Mouse (Mus musculus): ENCODE measurements around the gene Srrm4. TPM values are rescaled to one million over a fixed set of nuclear protein-coding genes. Genes with fewer than 3 reads are reported as not detected.

Gene Srrm4
- polyA plus RNA-seq, 1 experiment from 2014 or later, result 0.90 TPM

- Histone ChIP-seq H3K27me3 (replicated peaks) (no peaks in the 10 kb centered on the region), H3K4me2 (peak overlapping the region; percentile 75), H3K27ac (replicated peaks) (peak overlapping the region; percentile 93), H3K9ac (peak overlapping the region; percentile 84), H3K4me1 (peaks cover 68% of the 10 kb centered on the region), H3K4me3 (peak overlapping the region; percentile 56), H3K36me3 (peaks cover 14% of the 10 kb centered on the region), H3K9me3 (no peaks in the 10 kb centered on the region)
- no peak for ATAC-seq (ENCODE audit: extremely low read depth, insufficient number of reproducible peaks, low FRiP score, low TSS enrichment)
- WGBS, result 10% methylated on average over 6 of the region's 6 CpGs
Measured at GRCm38 (mm10) chr5:116420759-116421225, 170.8 kb downstream of the Srrm4 start.

GRCm38 (mm10) chr5:116420213-116420612 is 171.4 kb downstream of the Srrm4 start:
- Histone ChIP-seq H3K36me3 (peaks cover 17% of the 10 kb centered on the region), H3K4me1 (peaks cover 70% of the 10 kb centered on the region), H3K4me3 (peak overlapping the region; percentile 56), H3K9me3 (no peaks in the 10 kb centered on the region), H3K27me3 (replicated peaks) (no peaks in the 10 kb centered on the region), H3K4me2 (peak overlapping the region; percentile 75), H3K27ac (replicated peaks) (peak overlapping the region; percentile 93), H3K9ac (peak overlapping the region; percentile 84)
- WGBS, result 89% methylated on average over 1 of the region's 1 CpGs
- no peak for ATAC-seq (ENCODE audit: extremely low read depth, insufficient number of reproducible peaks, low FRiP score, low TSS enrichment)

- peak overlapping the region; percentile 75 for H3K4me2 ChIP-seq
- peak overlapping the region; percentile 84 for H3K9ac ChIP-seq
- H3K27ac ChIP-seq (replicated peaks), result peak overlapping the region; percentile 67
- peaks cover 71% of the 10 kb centered on the region for H3K4me1 ChIP-seq
- ATAC-seq (ENCODE audit: extremely low read depth, insufficient number of reproducible peaks, low FRiP score, low TSS enrichment), result no peak
- H3K4me3 ChIP-seq, result peak overlapping the region; percentile 56
- no peaks in the 10 kb centered on the region for H3K27me3 ChIP-seq (replicated peaks)
- H3K9me3 ChIP-seq, result no peaks in the 10 kb centered on the region
- peaks cover 25% of the 10 kb centered on the region for H3K36me3 ChIP-seq
- WGBS, result 44% methylated on average over 6 of the region's 6 CpGs
Measured at GRCm38 (mm10) chr5:116419322-116420045, 172.1 kb downstream of the Srrm4 start.

- H3K9ac ChIP-seq, result no peak overlapping the region
- WGBS, result 18% methylated on average over 5 of the region's 5 CpGs
- H3K4me3 ChIP-seq, result no peak overlapping the region
- H3K36me3 ChIP-seq, result peaks cover 45% of the 10 kb centered on the region
- H3K4me1 ChIP-seq, result peaks cover 80% of the 10 kb centered on the region
- no peaks in the 10 kb centered on the region for H3K27me3 ChIP-seq (replicated peaks)
- H3K4me2 ChIP-seq, result peak overlapping the region; percentile 44
- H3K9me3 ChIP-seq, result no peaks in the 10 kb centered on the region
- H3K27ac ChIP-seq (replicated peaks), result peak overlapping the region; percentile 61; the same call in 1 of the 2 replicates
- ATAC-seq (ENCODE audit: extremely low read depth, insufficient number of reproducible peaks, low FRiP score, low TSS enrichment), result no peak
Measured at GRCm38 (mm10) chr5:116416208-116416607, 175.4 kb downstream of the Srrm4 start.

GRCm38 (mm10) chr5:116409689-116410590 is 181.7 kb downstream of the Srrm4 start:
- H3K27ac ChIP-seq (replicated peaks), result peak overlapping the region; percentile 60

GRCm38 (mm10) chr5:116408965-116409364 is 182.7 kb downstream of the Srrm4 start:
- ATAC-seq (ENCODE audit: extremely low read depth, insufficient number of reproducible peaks, low FRiP score, low TSS enrichment), result no peak
- Histone ChIP-seq H3K4me1 (peaks cover 61% of the 10 kb centered on the region), H3K27me3 (replicated peaks) (no peaks in the 10 kb centered on the region), H3K9me3 (no peaks in the 10 kb centered on the region), H3K36me3 (peaks cover 41% of the 10 kb centered on the region), H3K4me2 (no peak overlapping the region), H3K9ac (no peak overlapping the region), H3K4me3 (no peak overlapping the region), H3K27ac (replicated peaks) (no peak overlapping the region)
- 54% methylated on average over 9 of the region's 9 CpGs for WGBS

More at GRCm38 (mm10) chr5:116409689-116410590, 181.7 kb downstream of the Srrm4 start:
- peaks cover 50% of the 10 kb centered on the region for H3K36me3 ChIP-seq
- peak overlapping the region; percentile 58; the same call in 1 of the 2 replicates for H3K9ac ChIP-seq
- ATAC-seq (ENCODE audit: extremely low read depth, insufficient number of reproducible peaks, low FRiP score, low TSS enrichment), result no peak
- H3K4me1 ChIP-seq, result peaks cover 69% of the 10 kb centered on the region
- H3K4me2 ChIP-seq, result peak overlapping the region; percentile 52
- H3K9me3 ChIP-seq, result no peaks in the 10 kb centered on the region
- H3K4me3 ChIP-seq, result no peak overlapping the region
- WGBS, result 8% methylated on average over 16 of the region's 16 CpGs
- H3K27me3 ChIP-seq (replicated peaks), result no peaks in the 10 kb centered on the region

GRCm38 (mm10) chr5:116407936-116408335 is 183.7 kb downstream of the Srrm4 start:
- WGBS, result 25% methylated on average over 6 of the region's 6 CpGs

GRCm38 (mm10) chr5:116407321-116407720 is 184.3 kb downstream of the Srrm4 start:
- Histone ChIP-seq H3K27me3 (replicated peaks) (no peaks in the 10 kb centered on the region), H3K9ac (no peak overlapping the region; the same call in 1 of the 2 replicates), H3K4me1 (peaks cover 45% of the 10 kb centered on the region), H3K9me3 (no peaks in the 10 kb centered on the region), H3K4me2 (no peak overlapping the region), H3K27ac (replicated peaks) (peak overlapping the region; percentile 66), H3K4me3 (no peak overlapping the region), H3K36me3 (peaks cover 35% of the 10 kb centered on the region)
- ATAC-seq (ENCODE audit: extremely low read depth, insufficient number of reproducible peaks, low FRiP score, low TSS enrichment), result no peak
- 40% methylated on average over 4 of the region's 4 CpGs for WGBS

More at GRCm38 (mm10) chr5:116407936-116408335, 183.7 kb downstream of the Srrm4 start:
- Histone ChIP-seq H3K27ac (replicated peaks) (peak overlapping the region; percentile 66), H3K4me3 (no peak overlapping the region), H3K36me3 (peaks cover 40% of the 10 kb centered on the region), H3K27me3 (replicated peaks) (no peaks in the 10 kb centered on the region), H3K4me2 (no peak overlapping the region), H3K9ac (no peak overlapping the region), H3K4me1 (peaks cover 51% of the 10 kb centered on the region), H3K9me3 (no peaks in the 10 kb centered on the region)
- no peak for ATAC-seq (ENCODE audit: extremely low read depth, insufficient number of reproducible peaks, low FRiP score, low TSS enrichment)

GRCm38 (mm10) chr5:116406507-116406906 is 185.1 kb downstream of the Srrm4 start:
- no peak for ATAC-seq (ENCODE audit: extremely low read depth, insufficient number of reproducible peaks, low FRiP score, low TSS enrichment)
- peaks cover 28% of the 10 kb centered on the region for H3K36me3 ChIP-seq
- 77% methylated on average over 3 of the region's 3 CpGs for WGBS
- no peak overlapping the region for H3K9ac ChIP-seq
- H3K4me3 ChIP-seq, result no peak overlapping the region
- H3K27ac ChIP-seq (replicated peaks), result no peak overlapping the region
- no peaks in the 10 kb centered on the region for H3K9me3 ChIP-seq
- no peak overlapping the region for H3K4me2 ChIP-seq
- peaks cover 41% of the 10 kb centered on the region for H3K4me1 ChIP-seq
- H3K27me3 ChIP-seq (replicated peaks), result no peaks in the 10 kb centered on the region

- WGBS, result 96% methylated on average over 1 of the region's 1 CpGs
- no peaks in the 10 kb centered on the region for H3K27me3 ChIP-seq (replicated peaks)
- ATAC-seq (ENCODE audit: extremely low read depth, insufficient number of reproducible peaks, low FRiP score, low TSS enrichment), result no peak
- no peak overlapping the region for H3K9ac ChIP-seq
- peaks cover 23% of the 10 kb centered on the region for H3K36me3 ChIP-seq
- H3K27ac ChIP-seq (replicated peaks), result no peak overlapping the region
- no peaks in the 10 kb centered on the region for H3K9me3 ChIP-seq
- no peak overlapping the region for H3K4me3 ChIP-seq
- H3K4me2 ChIP-seq, result no peak overlapping the region
- H3K4me1 ChIP-seq, result peaks cover 35% of the 10 kb centered on the region
Measured at GRCm38 (mm10) chr5:116405934-116406333, 185.7 kb downstream of the Srrm4 start.

GRCm38 (mm10) chr5:116404063-116404462 is 187.6 kb downstream of the Srrm4 start:
- no peak overlapping the region for H3K27ac ChIP-seq (replicated peaks)
- no peak overlapping the region for H3K9ac ChIP-seq
- H3K4me2 ChIP-seq, result no peak overlapping the region
- peaks cover 17% of the 10 kb centered on the region for H3K36me3 ChIP-seq
- no peak overlapping the region for H3K4me3 ChIP-seq
- no peak for ATAC-seq (ENCODE audit: extremely low read depth, insufficient number of reproducible peaks, low FRiP score, low TSS enrichment)
- H3K27me3 ChIP-seq (replicated peaks), result no peaks in the 10 kb centered on the region
- 81% methylated on average over 2 of the region's 2 CpGs for WGBS
- peaks cover 17% of the 10 kb centered on the region for H3K4me1 ChIP-seq
- H3K9me3 ChIP-seq, result no peaks in the 10 kb centered on the region

Data from heart, embryonic 13.5 days (tissue).